Mouse (Mus musculus) common myeloid progenitor, adult 5-6 weeks (primary cell): Measurements from ENCODE around the gene Gramd1b. TPM values are rescaled to one million over a fixed set of nuclear protein-coding genes. Genes with fewer than 3 reads are reported as not detected.

Source experiments
- ATAC-seq: replicated peaks from 2 replicates; pipeline ENCODE4 v1.8.0; 2016; ENCODE audit warnings: low read depth, mild to moderate bottlenecking, moderate TSS enrichment, inconsistent platforms; ENCODE audit not compliant: poor library complexity, severe bottlenecking
- total RNA-seq: library from RNA; stranded (forward); fragments of 200-1000, 187-1606 nt; gene quantifications from 2 replicates; pipeline ENCODE4 v1.2.3, GENCODE M21; 2017

The Gramd1b gene
- total RNA-seq, 1 experiment from 2014 or later = 8.5 TPM

DNA sequence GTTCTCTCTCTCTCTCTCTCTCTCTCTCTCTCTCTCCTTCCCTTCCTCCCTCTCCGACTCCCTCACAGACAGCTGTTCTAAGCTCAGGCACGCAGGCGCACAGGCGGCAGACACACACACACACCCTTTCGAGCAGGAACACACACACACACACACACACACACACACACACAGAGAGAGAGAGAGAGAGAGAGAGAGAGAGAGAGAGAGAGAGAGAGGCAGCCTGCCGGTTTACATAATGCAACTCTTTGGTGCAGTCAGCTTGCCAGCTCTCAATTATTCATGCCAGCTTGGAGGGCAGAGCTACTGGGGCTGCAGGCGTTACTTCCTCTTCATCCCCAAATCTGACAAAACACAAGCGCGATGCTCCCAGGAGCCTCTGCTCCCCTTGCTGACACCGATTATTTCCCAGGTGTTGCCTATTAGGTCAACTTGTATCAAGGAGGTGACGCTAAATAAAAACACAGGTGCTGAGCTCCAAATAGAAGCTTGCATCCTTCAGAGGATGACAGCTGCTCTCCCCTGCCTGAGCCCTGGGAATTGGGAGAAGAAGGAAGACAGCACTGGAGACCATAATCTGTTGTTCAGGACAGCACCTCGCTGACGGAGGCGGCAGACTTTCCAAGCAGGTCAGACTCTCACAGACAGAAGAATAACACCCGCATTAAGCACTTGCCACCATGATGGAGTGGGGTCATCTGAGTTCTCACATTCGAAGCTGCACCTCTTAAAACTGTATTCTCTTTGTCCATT is 184.8 kb downstream of the Gramd1b start:
- peak; percentile 46; the same call in 1 of the 2 replicates for ATAC-seq

DNA sequence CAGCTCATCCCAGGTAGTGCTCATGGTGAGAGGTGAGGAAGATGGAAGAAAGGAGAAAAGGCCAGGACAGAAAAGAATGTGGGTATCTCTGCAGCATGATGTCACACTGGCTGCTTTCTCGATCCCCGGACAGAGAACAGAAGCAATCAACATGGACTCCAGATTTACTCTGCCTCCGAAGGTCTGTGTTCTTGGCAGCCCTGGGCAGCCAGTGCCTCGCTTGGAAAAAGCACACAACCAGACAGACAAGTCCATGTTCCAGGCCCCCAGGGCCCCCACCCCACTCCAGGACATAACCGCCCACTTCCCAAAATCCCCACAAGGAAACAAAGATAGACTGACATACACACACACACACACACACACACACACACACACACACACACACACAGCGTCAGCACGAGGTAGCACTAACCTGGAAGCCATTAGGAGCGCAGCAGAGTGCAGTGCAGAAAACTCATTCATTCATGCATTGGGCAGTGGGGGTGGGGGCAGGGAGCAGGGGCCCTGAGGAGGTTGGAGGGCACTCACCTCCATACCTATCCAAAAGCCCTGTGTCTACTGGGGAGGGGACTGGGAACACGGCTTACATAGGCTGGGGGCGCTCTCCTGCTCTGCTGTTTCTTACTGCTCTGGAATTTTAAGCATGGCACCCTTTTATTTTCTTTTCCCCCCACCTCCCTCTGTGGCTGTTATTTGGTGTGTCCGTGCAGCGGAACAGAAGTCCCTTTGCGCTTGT is 185.5 kb downstream of the Gramd1b start:
- no peak for ATAC-seq

DNA sequence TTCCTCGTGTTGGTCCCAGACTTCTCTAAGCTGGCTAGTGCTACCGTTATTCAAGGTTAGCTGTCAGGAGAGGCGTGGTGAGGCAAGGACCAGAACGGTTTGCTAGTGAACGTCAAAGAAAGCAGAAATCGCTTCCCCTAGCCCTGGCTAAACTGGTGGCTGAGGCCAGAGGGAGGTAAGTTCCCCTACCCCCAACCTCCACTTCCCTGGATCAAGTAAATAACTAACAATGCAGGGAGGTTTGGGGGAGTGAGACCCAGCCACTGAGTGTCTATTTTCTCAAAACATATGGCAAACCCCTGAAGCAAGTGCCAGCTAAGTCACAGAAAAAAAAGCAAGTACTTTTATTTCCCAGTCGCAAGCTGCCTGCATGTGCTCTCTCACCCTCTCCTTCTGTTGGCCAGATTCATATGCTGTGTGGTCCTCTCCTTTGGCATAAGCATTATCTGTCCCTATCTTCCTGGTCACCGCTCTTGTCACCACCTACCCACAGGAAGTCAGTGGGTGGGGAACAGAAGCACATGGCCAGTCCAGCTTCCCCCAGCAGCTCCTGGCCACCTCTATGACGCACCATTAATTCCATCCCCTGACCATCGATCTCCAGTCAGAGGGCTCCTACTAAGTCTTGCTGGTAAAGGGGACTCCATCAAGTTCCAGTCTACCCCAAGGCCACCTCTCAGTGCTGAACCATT is 186.2 kb downstream of the Gramd1b start:
- peak; percentile 34; the same call in 1 of the 2 replicates for ATAC-seq

DNA sequence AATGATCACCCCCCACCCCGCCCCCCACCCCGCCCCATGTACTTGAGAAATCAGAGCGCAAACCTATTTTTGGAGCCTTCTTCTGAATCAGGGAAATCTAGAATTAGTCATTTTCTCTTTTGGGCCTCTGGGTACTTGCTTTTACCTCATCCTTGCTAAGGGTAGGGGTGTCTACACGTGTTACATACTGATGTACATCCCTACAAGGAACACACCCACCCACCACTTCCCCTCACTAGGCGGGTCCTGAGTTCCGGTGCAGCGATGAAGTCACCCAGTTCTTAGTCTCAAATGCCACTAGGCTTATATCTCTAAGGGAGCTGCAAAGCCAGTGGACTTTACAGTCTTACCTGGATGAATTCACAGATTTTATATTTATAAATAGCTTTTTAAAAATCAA is 187.4 kb downstream of the Gramd1b start:
- ATAC-seq = 0 out of 2 replicates have a peak, but pooled peaks have one; percentile 30

DNA sequence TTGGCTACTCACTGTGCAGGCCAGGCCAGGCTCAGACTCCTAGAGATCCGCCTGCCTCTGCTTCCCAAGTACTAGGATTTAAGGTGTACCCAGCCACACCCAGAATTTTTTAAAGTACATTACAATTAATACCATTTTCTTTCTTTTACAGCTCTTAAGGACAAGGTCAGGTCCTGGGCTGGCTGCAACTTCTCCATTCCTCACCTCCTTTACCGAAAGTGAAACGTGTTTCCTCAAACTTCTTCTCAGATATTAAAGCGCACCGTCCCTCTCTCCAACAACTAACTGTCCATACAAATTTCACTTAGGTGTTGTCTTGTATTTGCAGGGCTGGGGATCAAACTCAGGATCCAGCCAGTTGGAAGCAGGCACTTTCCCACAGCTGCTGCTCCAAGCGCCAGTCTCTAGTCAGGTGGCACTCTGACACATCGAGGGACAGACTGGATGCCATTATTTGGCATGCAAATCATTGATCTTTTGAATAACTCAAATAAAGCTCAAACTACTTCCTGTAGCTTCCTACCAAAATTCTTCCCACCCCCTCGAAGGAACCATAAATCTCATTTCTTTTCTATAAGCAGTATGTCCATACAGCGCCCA is 188.0 kb downstream of the Gramd1b start:
- ATAC-seq = 0 out of 2 replicates have a peak, but pooled peaks have one; percentile 23

DNA sequence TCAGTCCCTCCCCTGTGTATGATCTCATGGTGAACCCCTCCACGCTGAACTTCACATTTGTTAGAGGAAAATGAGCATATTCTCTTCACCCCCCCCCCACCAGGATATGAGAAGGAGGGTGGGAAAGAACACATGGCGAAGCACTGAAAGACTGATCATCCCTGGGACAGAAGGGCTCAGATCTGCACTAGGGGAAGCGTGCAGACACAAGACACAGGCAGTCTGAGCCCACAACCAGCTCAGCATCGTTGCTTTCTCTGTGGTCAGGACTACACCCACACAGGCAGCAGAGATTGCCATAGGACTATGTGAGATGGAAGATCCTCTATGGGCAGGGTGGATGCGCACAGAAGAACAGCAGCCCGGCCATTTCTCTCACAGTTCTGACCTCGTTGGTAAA is 189.1 kb downstream of the Gramd1b start:
- ATAC-seq = no peak

DNA sequence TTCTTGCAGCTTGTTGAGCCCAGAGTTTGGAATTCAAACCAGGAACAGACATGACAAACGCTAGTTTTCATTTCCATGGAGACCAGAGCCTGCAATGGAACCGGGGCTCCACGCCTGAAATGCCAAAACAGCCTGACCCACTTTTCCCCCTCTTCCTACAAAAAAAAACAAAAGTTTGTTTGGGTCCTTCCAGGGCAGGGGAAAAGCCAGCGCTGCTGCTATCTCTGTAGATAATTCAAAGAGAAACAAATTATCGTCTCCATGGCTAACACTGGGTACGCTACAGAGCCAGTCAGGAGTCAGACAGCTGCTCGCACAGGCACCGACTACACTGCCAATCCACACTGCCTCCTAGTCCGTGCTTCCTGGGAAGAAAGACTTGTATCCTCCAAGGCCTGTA is 191.6 kb downstream of the Gramd1b start:
- ATAC-seq = no peak

DNA sequence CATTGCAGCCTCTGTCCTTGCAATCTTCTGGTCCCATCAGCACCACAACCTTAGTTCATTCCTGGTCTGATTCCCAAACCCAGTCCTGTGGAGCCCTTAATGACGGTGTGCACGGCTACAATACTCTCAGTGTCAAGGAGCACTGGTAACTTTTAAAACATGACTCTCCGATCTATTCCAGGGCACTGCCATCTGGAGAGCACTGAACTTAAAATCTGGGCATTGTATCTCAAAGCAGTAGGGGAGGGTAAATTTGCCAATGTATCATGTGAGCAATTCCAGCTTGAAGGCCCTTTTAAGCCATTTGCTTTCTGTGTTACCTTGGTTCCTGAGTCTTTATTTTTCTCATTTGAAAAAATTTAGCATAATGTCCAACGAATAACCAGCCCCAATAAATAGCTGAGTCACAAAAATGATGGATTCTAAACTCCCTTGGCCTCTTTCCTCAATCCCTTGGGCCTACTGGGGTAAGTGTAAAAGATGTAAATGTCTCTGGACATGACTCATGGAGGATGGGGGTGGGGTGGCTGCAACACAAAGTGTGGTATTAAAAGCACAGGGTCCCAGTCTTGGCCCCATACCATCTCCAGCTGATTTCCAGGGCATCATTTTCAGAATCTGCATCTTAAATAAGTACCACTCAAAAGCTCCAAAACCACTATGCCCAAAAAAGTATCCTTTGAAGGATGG is 193.9 kb downstream of the Gramd1b start:
- no peak for ATAC-seq

DNA sequence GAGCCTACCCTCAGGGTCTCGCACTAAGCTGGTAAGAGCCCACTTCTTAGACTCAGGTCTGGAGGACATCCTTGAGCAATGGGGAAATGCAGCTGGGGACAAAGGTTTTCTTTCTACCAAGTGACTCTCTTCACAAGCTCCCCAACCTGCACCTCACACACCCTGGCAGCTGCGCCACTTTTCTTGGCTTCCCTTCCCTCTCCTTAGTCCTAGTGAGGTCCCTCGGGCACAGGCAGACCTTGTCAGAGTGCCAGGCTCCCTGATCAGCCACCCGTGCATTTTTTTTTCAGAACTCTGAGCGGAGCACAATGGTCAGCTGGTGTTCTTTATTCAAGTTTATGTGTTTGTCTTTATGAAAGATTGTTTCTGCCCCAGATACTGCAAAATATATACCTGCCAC is 194.5 kb downstream of the Gramd1b start:
- no peak for ATAC-seq

DNA sequence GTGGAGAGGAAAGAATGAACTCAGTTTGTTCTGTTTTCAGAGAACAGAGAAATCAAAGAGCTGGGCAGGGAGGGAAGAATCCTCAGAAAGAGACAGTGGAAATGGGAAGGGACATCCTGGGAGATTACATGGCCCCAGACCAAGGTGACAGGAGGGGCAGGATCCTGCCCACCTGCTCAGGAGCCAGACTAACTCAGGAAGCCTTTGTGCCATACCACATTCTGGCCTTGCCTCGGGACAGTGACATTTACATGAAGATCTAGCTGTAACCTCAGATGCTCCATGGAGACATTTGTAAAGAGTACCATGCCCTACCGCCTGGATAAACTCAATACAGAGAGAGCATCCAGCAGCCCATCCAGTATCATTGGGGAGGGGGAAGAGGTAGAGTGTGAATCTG is 196.6 kb downstream of the Gramd1b start:
- no peak for ATAC-seq

DNA sequence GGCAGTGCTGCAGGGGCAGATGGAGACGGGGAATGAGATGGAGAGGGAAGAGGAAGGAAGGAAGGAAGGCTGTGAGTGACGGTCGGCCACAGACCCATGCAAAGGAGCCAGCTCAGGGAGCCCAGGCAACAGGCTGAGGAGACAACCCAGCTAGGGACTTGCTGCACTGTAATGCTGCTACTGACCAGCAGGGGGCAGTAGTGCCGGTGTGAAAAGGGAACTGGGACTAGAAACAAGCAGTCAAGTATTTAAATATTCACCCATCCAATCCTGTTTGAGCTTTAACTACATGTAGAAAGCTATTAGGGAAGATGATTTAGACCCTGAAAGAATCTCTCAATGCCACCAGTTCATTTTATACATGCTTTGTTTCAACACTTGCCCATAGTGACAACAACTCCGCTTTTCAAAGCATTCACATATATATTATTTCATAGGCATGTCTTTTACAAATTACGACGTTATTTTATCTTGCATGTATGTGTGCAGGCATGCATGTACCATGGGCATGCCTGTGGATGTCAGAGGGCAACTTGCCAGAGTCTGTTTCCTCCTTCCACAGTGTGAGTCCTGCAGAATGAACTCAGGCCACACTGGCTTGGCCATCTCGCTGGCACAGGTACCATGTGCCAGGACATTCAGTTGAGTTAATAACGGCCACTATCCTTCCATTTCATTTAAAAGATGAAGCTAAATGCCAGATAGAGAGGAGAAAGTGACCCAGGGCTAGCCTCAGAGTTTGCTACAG is 197.4 kb downstream of the Gramd1b start:
- ATAC-seq = peak; percentile 74

DNA sequence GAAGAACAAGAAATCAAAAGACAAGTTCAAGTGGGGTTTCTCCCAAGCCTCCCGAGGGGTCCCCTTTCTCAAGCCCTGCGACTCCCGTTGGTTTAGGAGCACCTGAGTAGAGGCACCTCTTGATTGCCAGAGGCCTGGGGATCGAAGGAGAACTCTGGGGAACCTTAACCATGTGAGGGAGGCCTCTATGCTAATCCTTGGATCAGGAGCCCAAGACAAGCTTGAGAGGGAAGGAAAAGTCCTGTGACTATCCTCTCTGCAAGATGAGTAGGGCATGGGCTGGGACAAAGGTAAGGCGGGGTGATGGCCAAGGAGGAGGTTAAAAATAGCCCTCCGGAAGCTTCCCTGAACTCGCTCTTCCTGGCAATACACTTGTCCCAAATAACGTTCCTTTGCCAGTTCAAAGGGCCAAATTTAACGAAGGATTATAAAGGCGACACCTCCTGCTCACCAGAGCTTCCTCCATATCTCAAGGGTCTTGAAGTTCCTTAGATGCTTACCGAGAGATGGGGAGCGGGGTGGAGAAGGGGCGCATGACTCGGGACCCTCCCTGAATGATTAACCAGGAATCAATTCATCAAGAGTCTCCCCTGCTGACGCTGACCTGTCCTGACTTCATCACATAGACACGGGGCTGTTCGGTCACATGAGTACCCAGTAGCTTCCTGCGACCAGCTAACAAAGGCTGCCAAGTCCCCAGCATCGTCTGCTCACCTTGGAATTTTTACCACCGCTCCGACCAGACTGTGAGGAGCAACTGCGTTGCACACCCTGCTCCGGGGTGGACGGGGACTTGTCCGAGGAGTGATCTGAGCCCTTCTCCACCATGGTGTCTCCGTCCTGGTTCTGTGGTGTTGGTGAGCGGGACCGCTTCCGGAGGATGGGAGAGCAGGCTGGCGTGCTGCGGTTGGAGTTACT is 198.2 kb downstream of the Gramd1b start:
- no peak for ATAC-seq

DNA sequence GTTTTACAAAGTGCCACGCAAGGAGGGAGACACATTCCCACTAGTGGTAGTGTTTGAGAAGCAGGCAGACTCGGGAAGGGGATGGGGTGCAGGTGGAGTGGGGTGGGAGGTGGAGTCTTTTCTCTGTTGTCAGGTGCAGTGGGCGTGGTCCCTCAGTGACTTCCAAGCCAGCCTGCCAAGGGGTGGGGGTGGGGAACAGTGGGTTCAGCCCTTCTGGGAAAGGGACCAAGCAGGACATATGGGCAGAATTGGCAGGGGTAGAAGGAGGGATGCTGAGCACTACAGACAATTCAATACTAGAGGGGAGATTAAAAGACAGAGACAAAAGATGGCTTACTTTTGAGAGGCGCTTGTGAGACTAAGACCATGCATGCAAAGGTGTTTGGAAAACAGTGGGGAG is 198.9 kb downstream of the Gramd1b start:
- no peak for ATAC-seq

DNA sequence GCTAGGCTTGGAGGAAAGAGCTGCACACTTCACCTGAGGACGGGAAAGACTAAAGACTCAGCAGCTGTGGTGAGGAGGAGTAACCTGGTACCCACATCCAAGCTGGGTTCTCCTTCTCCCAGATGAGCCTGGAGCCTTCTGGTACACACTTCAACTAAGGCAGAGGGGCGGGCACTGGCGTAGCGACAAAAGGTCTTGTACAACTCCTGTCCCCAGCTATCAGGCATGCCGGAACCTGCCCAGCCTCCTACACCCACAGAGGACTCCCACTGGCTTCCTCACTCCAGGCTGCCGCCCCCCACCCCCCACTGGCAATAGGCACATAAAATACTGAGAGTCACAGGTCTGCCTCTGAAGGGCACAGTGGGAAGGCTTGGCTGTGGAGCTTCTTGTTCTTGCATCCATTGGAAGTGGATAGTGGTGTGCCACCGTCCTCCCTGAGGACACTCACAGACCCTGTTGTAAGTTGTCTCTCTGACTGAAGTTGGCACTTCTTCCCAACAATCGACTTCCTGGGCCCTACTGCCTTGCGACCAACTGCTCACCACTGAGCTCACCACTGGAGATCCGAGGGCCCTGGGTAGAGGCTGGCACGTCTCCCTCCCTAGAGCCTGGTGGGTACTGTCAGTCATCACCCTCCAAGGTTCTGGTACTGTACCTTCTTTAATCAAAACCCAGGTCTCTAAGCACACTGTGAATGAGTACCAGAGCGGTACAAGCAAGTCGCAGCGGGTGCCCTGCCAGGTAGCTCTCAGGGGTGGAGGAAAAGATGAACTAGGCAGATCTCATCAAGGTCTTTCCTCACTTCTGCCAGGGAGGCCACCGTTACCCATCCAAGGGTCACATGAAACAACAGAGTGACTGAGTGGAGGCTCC is 199.5 kb downstream of the Gramd1b start:
- no peak for ATAC-seq

DNA sequence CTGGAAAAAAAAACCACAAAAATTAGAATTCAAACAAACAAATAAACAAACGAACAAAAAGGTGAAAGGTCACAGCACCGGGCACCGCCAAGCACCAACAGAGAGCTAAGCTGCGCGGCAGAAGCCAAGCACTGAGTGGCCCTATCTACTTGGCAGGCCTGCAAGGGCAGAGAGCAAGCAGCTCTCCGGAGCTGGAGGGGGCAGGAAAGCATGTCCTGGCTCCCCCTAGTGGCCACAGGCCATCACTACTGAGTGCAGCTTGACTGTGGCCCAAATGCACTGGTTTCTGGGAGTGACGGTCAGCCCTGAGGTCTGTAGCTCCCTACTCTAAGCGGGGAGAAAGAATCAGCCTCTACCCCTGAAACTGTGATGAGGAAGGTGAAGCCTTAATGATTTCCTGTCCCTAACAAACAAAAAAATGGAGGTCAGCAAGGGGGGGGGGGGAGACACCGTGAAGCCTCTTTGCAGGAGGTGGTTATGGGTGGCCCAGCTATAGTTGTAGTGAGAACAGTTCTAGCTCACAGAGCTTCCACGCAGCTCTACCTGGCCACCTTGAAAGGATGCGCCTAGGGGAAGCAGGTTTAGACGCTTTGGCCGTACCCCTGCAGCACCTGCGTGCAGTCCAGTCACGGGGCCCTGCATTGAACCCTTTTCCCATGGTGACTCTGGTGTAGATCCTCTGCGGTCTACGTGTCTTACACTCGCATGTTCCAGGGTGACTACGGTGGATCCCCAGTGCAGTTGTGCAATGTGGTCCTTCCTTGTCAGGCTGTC is 200.4 kb downstream of the Gramd1b start:
- peak; percentile 94 for ATAC-seq

DNA sequence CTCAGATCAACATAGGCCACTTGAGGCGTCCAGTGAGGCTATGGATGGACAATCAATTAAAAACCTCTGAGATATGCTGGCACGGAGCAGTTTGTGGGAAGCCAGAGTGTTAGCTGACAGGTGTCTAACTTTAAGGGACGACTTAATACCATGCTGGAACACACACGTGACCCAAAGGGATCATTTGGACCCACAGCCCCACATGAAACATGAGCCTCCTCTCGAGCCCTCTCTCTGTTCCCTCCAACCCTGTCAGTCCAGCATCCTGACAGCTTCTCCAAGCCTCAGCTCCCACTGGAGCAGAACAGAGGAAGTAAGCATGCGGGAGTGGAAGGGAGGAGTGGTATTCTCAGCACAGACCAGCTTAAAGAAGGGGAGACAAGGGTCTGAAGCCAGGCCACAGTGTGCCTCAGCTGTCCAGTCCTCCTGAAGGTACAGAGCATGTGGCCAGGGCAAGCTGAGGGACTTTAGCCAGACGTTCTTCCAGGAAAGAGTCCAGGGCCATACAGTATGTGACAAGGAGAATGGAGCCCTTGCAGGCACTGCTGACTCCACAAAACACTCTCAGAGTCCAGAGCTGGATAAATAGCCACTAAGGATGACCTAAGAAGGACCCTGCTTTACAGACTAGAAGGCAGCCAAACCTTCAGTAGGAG is 204.8 kb downstream of the Gramd1b start:
- no peak for ATAC-seq
